Mouse (Mus musculus) adrenal gland, postnatal 10 days (tissue): ENCODE results near the gene Slfn2. TPM values are rescaled to one million over a fixed set of nuclear protein-coding genes. Genes with fewer than 3 reads are reported as not detected.

Experiments
- DNase-seq: peaks from one replicate; pipeline ENCODE4 v3.0.0; 2021; ENCODE audit warnings: mixed read lengths
- microRNA-seq: library from miRNA; unstranded; fragments of <30 nt; microRNA quantifications from one replicate; pipeline ENCODE4 v1.2.0, GENCODE M21; 2021
- total RNA-seq, 2 experiments: library from RNA; stranded (reverse); gene quantifications; 2 replicates each; pipeline ENCODE4 v1.2.3; 2021

Slfn2 gene
- total RNA-seq, 2 experiments from 2014 or later = 6.6 to 8.3 TPM

GRCm38 (mm10) chr11:83077714-83078422, 13.0 kb downstream of the Slfn2 start:
- DNase-seq = peak; percentile 72

DNA sequence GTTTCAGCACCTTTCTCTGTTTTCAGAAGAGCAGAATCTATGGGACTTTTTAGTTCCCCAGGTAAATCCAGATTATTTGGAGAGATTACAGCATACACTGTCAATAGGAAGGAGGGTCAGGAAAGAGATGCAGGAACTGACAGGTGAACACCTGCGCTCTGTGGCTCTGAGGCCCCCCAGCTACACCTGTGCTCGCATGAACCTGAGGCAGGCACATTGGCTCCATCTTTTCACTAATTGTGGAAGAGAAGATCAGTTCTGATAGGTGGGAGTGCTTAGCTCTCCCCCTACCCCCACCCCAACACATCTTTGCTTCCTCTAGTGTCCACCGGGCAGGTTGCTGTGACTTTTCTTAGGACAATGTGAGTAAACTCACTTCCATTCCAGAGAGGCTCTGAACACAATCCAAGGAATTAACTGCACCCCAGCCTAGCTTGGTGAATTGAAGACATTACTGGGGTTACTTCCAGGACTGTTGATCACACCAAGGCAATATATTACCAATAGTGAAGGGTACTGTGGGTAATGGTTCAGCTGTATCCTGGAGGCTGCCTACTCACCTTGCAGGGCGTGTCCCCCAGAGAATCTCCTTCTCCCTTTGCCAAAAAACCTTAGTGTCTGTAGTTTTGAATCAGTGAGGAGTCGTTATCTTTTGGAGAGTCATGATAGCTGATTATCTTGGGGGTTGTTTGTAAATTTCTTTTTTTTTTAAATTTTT, 13.7 kb downstream of the Slfn2 start:
- DNase-seq = no peak

DNA sequence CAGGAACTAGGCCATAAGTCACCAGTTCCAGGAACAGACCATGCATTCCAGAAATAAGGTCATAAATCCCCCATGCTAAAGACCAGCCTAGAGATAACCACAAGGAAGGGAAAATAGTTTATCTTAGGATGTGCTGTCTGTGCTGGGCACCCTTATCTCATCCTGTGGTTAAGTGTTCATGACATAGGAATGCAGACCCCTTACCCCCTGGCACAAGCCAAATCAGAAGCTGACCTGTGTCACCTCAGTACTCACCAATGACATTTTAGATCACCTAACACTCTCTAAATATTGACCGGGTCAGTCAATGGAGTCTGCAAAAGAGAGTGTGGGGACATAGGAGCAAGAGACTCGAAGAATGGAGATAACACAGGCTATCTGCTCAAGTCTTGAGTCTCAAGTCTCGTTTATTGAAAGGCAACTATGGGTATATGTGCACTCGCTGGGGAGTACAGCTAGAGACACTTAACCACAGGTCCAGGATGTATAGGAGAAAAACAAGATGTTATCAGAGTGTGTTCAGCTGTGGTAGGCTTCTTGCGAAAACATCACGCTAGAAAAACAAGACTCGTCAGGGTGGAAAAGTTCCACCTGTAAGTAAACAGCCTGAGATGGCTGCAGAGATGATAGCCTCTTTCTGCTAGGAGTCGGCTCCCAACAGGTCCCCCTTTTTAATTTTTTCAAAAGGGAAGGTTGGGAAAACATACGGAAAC, 14.7 kb downstream of the Slfn2 start:
- no peak for DNase-seq

- no peak for DNase-seq
Observed at GRCm38 (mm10) chr11:83082741-83083473, 18.0 kb downstream of the Slfn2 start.

GRCm38 (mm10) chr11:83084161-83084560, 19.2 kb downstream of the Slfn2 start:
- no peak for DNase-seq

DNA sequence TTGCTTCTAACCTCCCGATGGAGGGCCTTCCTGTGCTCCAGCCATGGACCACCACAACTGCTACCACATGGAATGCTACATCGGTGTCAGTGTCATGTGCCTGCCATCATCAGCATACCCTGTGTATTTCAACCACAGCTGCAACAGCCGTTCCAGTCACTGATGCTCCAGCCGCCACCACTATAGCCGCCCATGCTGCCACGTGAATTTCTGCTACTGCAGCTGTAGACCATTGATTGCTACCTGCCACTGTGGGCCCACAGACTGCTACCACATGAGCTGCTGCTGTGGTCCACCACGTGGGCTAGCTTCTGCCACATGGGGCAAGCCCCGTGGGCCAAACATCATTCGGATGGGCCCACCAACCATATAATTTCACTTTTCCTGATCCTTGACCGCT, 19.8 kb downstream of the Slfn2 start:
- DNase-seq = no peak

DNA sequence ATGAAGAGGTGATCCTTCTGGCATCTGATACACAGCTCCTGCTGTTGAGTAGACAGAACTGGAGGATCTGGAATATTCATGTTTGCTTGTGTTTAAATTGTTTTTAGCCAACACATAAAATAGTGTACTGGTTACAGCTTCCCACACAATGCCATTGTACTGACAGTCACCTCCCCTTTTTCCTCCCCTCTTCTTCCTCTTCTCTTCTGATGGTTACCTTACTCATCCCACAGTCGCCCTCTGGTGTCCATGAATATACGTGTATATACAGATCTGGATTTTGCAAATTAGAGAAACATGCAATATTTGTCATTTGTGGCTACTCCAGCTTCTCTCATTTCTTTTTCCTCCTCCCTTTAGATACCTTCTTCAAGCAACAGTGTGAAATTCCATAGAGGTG, 50.2 kb downstream of the Slfn2 start:
- DNase-seq = peak; percentile 13

DNA sequence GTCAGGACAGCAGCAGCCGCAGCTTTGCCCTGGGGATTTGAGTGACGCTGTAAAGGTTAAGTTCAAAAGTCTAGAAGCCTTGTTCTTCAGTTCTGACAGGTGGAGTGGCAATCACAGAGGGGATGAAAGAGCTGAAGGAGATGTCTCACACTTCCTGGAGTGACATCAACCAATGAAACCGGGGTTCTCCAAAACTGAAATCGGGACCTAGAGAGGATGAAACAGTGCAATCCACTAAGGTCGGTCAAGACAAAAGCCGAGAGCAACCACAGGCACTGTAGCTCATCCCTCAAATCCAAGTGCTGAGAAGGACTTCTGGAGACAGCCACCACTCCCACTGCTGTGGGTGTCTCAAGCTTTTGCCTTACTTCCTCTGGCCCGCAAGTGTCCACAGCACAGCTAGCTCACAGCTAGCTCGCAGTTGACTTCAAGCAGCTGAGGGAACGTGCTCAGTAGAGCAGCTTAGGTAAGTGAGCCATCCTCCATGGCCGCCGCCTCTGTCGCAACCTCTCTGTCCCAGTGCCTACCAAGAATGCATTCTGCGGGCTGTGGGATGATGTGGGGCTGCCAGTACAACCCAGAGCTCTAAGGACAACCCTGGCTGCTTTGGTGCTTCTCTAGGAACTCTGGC, 51.8 kb downstream of the Slfn2 start, which contains the start of gene Slfn1:
Slfn1 (plus strand) TSS at position 253 of the 631 bp plus-strand sequence.
- DNase-seq = no peak

DNA sequence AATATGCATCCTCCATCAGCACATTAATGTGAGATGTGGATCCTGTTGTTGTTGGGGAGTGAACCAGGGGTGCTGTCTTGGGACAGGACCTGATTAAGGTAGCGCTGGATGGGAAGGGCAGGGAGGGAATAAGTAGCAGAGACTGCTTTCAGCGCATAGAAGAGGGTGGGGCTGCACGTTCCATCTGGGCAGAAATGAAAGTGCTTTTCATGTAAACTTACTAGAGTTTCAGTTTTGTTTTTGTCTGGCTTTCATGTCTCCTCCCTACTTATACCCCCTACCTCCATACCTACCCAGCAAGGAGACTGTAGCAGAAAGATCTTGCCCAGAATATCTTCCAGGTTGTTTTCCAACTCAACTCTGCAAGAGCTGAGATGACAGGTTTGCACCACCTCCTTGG, 53.1 kb downstream of the Slfn2 start:
- no peak for DNase-seq

Small RNA genes within 50 kb of the gene (microRNA-seq; reads per million reads assigned to microRNA genes)
- gene Gm27598 = not detected

Other genes with a start within 250 kb of the Slfn2 start
- 10 to 100 TPM in 1 of 2 experiments, 1 to 10 TPM in 1; 9.2 to 11.2 TPM for gene Rffl, start 193.9 kb upstream of the Slfn2 start, total RNA-seq
- 10 to 100 TPM; 14.8 to 19.3 TPM for gene Rad51d, start 174.5 kb upstream of the Slfn2 start, total RNA-seq
- gene Fndc8, start 173.0 kb upstream of the Slfn2 start, total RNA-seq = under 1 TPM in 1 of 2 experiments, not detected in 1; 0.30 TPM
- gene Nle1, start 156.7 kb upstream of the Slfn2 start, total RNA-seq = 10 to 100 TPM; 18.6 to 22.0 TPM
- 10 to 100 TPM; 18.7 to 30.4 TPM for gene Unc45b, start 154.6 kb upstream of the Slfn2 start, total RNA-seq
- 10 to 100 TPM; 46.0 to 46.6 TPM for gene Slfn5, start 113.8 kb upstream of the Slfn2 start, total RNA-seq
- gene Slfn9, start 73.3 kb upstream of the Slfn2 start, total RNA-seq = 10 to 100 TPM in 1 of 2 experiments, 1 to 10 TPM in 1; 8.0 to 12.0 TPM
- gene Slfn8, start 44.3 kb upstream of the Slfn2 start, total RNA-seq = under 1 TPM; 0.66 to 0.91 TPM
- gene Slfn1, start 51.7 kb downstream of the Slfn2 start, total RNA-seq = 1 to 10 TPM in 1 of 2 experiments, under 1 TPM in 1; 0.97 to 1.7 TPM
- gene Slfn4, start 110.1 kb downstream of the Slfn2 start, total RNA-seq = under 1 TPM; 0.24 to 0.36 TPM
- 1 to 10 TPM; 3.3 to 3.9 TPM for gene Slfn3, start 126.2 kb downstream of the Slfn2 start, total RNA-seq
- gene Slfn14, start 221.6 kb downstream of the Slfn2 start, total RNA-seq = 1 to 10 TPM in 1 of 2 experiments, under 1 TPM in 1; 0.60 to 2.0 TPM
- gene Ap2b1, start 233.9 kb downstream of the Slfn2 start, total RNA-seq = 10 to 100 TPM; 78.1 to 96.0 TPM
- gene Pex12, start 237.5 kb downstream of the Slfn2 start, total RNA-seq = 10 to 100 TPM in 1 of 2 experiments, 1 to 10 TPM in 1; 8.4 to 13.1 TPM